Mouse (Mus musculus): ENCODE data around the gene Eif3f. TPM values are rescaled to one million over a fixed set of nuclear protein-coding genes. Genes with fewer than 3 reads are reported as not detected.
A peak's percentile ranks its signal among the peaks of the same experiment; 100 is the strongest.

Eif3f gene
- total RNA-seq, 1 experiment, result 99.7 TPM

- Histone ChIP-seq H3K9me3 (ENCODE audit: control insufficient read depth, insufficient read depth, low read depth, low read length) (no peaks in the 10 kb centered on the region), H3K4me1 (ENCODE audit: control insufficient read depth in 2 of 2, insufficient read depth in 2 of 2, low read length in 2 of 2, poor library complexity in 1 of 2) (peaks cover 0 to 3% of the 10 kb centered on the region in 2 experiments; a peak in 1 of 4 replicates), H3K9ac (ENCODE audit: insufficient read depth, low read depth, low read length, poor library complexity, severe bottlenecking) (no peak overlapping the region), H3K4me3 (ENCODE audit: insufficient read depth in 1 of 2, low read depth in 1 of 2, low read length in 2 of 2, poor library complexity in 1 of 2, severe bottlenecking in 1 of 2) (no peak overlapping the region), H3K36me3 (ENCODE audit: control insufficient read depth, insufficient read depth, low read length, poor library complexity, severe bottlenecking) (no peaks in the 10 kb centered on the region), H3K27ac (ENCODE audit: insufficient read depth, low read depth, low read length, poor library complexity, severe bottlenecking) (no peak overlapping the region)
- DNase-seq (ENCODE audit: low read depth, low spot score), result no peak
- in situ Hi-C loops (cut with MboI; ENCODE audit: low sequenced_read_pairs in 2 of 2, unreplicated experiment in 2 of 2), result no loop called here
- TF ChIP-seq CHD2 (IDR thresholded peaks at IDR 0.05; ENCODE audit: low read depth, low read length) (no peak), ZC3H11A (IDR thresholded peaks at IDR 0.05; ENCODE audit: borderline replicate concordance, low read depth, low read length) (no peak), ZNF384 (IDR thresholded peaks at IDR 0.05; ENCODE audit: low read depth, low read length) (no peak), HCFC1 (IDR thresholded peaks at IDR 0.05; ENCODE audit: borderline replicate concordance, insufficient read depth, low read length) (no peak), MAFK (IDR thresholded peaks at IDR 0.05; ENCODE audit: insufficient read depth, low read depth, low read length) (no peak)
These were observed 18.6 kb downstream of the Eif3f start for GRCm38 (mm10) chr7:108952801-108953200.

DNA sequence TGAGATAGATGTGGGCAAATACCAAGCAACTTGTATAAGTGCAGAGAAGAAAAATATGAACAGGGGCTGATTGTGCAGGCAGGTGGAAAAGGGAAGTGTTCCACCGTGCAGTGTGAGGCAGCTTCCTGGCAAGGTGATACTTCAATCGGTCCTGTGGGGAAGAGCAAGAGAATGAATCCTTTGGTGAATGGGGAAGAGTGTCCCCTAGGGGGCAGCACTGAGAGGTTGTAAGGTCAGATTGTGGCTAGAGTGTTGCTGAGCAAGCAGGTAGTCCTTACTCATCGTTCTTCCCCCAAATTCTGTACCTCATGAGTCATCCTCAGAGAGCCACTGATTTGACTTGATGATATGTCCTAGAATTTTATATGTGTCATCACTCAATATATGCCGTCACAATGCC, 20.0 kb downstream of the Eif3f start:
- H3K36me3 ChIP-seq (ENCODE audit: control insufficient read depth, insufficient read depth, low read length, poor library complexity, severe bottlenecking), result no peaks in the 10 kb centered on the region
- no peak overlapping the region for H3K27ac ChIP-seq (ENCODE audit: insufficient read depth, low read depth, low read length, poor library complexity, severe bottlenecking)
- H3K9ac ChIP-seq (ENCODE audit: insufficient read depth, low read depth, low read length, poor library complexity, severe bottlenecking), result no peak overlapping the region
- H3K4me3 ChIP-seq (ENCODE audit: insufficient read depth in 1 of 2, low read depth in 1 of 2, low read length in 2 of 2, poor library complexity in 1 of 2, severe bottlenecking in 1 of 2), result no peak overlapping the region
- no peaks in the 10 kb centered on the region; a peak in 1 of 4 replicates for H3K4me1 ChIP-seq (ENCODE audit: control insufficient read depth in 2 of 2, insufficient read depth in 2 of 2, low read length in 2 of 2, poor library complexity in 1 of 2)
- DNase-seq (ENCODE audit: low read depth, low spot score), result peak; percentile 87
- peak; percentile 67; the same call in 1 of the 2 replicates for TF ChIP-seq MAFK (IDR thresholded peaks at IDR 0.05; ENCODE audit: insufficient read depth, low read depth, low read length)
- no peak for TF ChIP-seq HCFC1 (IDR thresholded peaks at IDR 0.05; ENCODE audit: borderline replicate concordance, insufficient read depth, low read length)
- H3K9me3 ChIP-seq (ENCODE audit: control insufficient read depth, insufficient read depth, low read depth, low read length), result no peaks in the 10 kb centered on the region
- in situ Hi-C loops (cut with MboI; ENCODE audit: low sequenced_read_pairs in 2 of 2, unreplicated experiment in 2 of 2), result no loop called here

DNA sequence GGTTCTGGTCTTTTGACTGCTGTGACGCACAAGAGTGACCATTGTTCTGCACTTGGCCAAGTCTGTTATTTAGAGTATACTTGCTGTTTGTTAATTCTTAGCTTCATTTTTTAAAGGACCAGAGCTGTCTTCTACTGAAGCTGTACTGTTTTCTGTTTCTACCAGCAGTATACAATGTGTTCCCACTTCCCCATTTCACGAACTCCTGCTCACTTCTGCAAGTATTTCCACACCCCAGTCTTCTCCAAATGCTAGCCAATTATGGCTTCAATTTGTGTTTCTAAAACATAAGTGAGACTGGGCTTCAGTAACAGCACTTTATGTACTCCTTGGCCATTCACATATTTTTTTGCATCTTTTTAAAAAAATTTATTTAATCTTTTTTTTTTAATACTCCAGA, 23.5 kb downstream of the Eif3f start:
- Histone ChIP-seq H3K9ac (ENCODE audit: insufficient read depth, low read depth, low read length, poor library complexity, severe bottlenecking) (no peak overlapping the region), H3K9me3 (ENCODE audit: control insufficient read depth, insufficient read depth, low read depth, low read length) (no peaks in the 10 kb centered on the region), H3K27ac (ENCODE audit: insufficient read depth, low read depth, low read length, poor library complexity, severe bottlenecking) (no peak overlapping the region), H3K36me3 (ENCODE audit: control insufficient read depth, insufficient read depth, low read length, poor library complexity, severe bottlenecking) (no peaks in the 10 kb centered on the region), H3K4me1 (ENCODE audit: control insufficient read depth in 2 of 2, insufficient read depth in 2 of 2, low read length in 2 of 2, poor library complexity in 1 of 2) (no peaks in the 10 kb centered on the region; a peak in 1 of 4 replicates), H3K4me3 (ENCODE audit: insufficient read depth in 1 of 2, low read depth in 1 of 2, low read length in 2 of 2, poor library complexity in 1 of 2, severe bottlenecking in 1 of 2) (no peak overlapping the region)
- no peak for DNase-seq (ENCODE audit: low read depth, low spot score)
- in situ Hi-C loops (cut with MboI; ENCODE audit: low sequenced_read_pairs in 2 of 2, unreplicated experiment in 2 of 2), result no loop called here
- TF ChIP-seq CHD2 (IDR thresholded peaks at IDR 0.05; ENCODE audit: low read depth, low read length), result no peak
- TF ChIP-seq ZNF384 (IDR thresholded peaks at IDR 0.05; ENCODE audit: low read depth, low read length), result no peak
- no peak for TF ChIP-seq MAFK (IDR thresholded peaks at IDR 0.05; ENCODE audit: insufficient read depth, low read depth, low read length)
- TF ChIP-seq ZC3H11A (IDR thresholded peaks at IDR 0.05; ENCODE audit: borderline replicate concordance, low read depth, low read length), result no peak
- no peak for TF ChIP-seq HCFC1 (IDR thresholded peaks at IDR 0.05; ENCODE audit: borderline replicate concordance, insufficient read depth, low read length)

GRCm38 (mm10) chr7:108965968-108966367, 31.8 kb downstream of the Eif3f start:
- Histone ChIP-seq H3K27ac (ENCODE audit: insufficient read depth, low read depth, low read length, poor library complexity, severe bottlenecking) (no peak overlapping the region), H3K36me3 (ENCODE audit: control insufficient read depth, insufficient read depth, low read length, poor library complexity, severe bottlenecking) (no peaks in the 10 kb centered on the region), H3K4me1 (ENCODE audit: control insufficient read depth in 2 of 2, insufficient read depth in 2 of 2, low read length in 2 of 2, poor library complexity in 1 of 2) (peaks cover 0 to 11% of the 10 kb centered on the region in 2 experiments; a peak in 2 of 4 replicates), H3K4me3 (ENCODE audit: insufficient read depth in 1 of 2, low read depth in 1 of 2, low read length in 2 of 2, poor library complexity in 1 of 2, severe bottlenecking in 1 of 2) (no peak overlapping the region), H3K9ac (ENCODE audit: insufficient read depth, low read depth, low read length, poor library complexity, severe bottlenecking) (no peak overlapping the region), H3K9me3 (ENCODE audit: control insufficient read depth, insufficient read depth, low read depth, low read length) (no peaks in the 10 kb centered on the region)
- no peak for DNase-seq (ENCODE audit: low read depth, low spot score)
- in situ Hi-C loops (cut with MboI; ENCODE audit: low sequenced_read_pairs in 2 of 2, unreplicated experiment in 2 of 2), result no loop called here
- TF ChIP-seq MAFK (IDR thresholded peaks at IDR 0.05; ENCODE audit: insufficient read depth, low read depth, low read length) (no peak), ZNF384 (IDR thresholded peaks at IDR 0.05; ENCODE audit: low read depth, low read length) (no peak), CHD2 (IDR thresholded peaks at IDR 0.05; ENCODE audit: low read depth, low read length) (no peak), ZC3H11A (IDR thresholded peaks at IDR 0.05; ENCODE audit: borderline replicate concordance, low read depth, low read length) (no peak), HCFC1 (IDR thresholded peaks at IDR 0.05; ENCODE audit: borderline replicate concordance, insufficient read depth, low read length) (no peak)

Measured in ES-E14 (cell line).